Mouse (Mus musculus) heart, adult 11 months (tissue): ENCODE measurements around the gene Srrt.

Experiments
- DNase-seq: peaks from one replicate; pipeline ENCODE4 v3.0.0; 2022

Gene Srrt

DNA sequence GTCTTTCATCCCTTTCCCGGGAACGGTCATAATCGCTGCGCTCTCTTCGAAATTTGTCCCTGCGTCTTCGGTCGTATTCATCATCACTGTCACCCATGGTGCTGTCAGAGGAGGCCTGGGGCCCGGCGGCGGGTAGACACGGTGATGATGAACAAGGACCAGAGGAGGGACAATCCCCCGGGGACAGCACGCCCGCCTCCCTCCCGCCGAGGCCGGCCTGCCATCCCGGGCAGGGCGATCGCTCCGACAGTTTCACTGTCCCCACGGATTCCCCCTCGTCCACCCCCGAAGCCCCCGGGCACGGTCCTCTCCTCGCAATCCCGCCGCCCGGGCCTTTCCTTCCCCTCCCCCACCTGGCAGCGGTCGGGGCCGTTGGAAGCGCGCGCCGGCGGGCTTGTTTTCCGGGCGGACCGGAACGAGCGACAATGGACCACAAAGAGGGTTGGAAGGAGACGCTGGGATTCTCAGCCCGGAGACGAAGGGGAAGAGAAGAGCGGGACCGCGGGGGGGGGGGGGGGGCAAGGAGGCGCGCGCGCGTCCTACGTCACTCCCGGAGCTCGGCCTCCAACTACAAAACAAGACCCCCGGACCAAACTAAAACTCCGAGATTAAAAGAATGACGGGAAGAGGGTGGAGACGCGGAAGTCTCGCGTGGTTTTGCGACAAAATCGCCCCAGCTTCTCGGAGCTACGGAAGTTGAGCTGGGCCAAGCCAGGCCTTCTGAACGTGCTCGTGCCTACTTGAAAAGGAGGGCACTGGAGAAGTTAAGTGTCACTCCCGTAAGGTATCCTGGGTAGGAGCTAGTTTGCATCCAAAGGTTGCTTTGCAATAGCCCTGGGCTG lies at the start of gene Srrt:
Gene Srrt, minus strand, starts transcription at position 604 of the 842 bp plus-strand sequence.
- DNase-seq = peak; percentile 99

DNA sequence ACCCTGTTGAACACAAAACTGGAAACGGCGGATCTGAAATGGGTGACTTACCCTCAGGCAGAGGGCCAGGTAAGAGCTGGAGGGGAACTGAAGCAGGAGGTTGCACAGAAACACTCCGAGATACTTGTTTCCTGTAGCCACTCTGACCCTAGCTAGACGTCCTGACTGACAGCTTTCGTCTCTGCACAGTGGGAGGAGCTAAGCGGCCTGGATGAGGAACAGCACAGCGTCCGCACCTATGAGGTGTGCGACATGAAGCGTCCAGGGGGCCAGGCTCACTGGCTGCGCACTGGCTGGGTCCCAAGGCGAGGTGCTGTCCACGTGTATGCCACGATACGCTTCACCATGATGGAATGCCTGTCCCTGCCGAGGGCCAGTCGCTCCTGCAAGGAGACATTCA lies 46.6 kb upstream of the Srrt start:
- DNase-seq = peak; percentile 92

DNA sequence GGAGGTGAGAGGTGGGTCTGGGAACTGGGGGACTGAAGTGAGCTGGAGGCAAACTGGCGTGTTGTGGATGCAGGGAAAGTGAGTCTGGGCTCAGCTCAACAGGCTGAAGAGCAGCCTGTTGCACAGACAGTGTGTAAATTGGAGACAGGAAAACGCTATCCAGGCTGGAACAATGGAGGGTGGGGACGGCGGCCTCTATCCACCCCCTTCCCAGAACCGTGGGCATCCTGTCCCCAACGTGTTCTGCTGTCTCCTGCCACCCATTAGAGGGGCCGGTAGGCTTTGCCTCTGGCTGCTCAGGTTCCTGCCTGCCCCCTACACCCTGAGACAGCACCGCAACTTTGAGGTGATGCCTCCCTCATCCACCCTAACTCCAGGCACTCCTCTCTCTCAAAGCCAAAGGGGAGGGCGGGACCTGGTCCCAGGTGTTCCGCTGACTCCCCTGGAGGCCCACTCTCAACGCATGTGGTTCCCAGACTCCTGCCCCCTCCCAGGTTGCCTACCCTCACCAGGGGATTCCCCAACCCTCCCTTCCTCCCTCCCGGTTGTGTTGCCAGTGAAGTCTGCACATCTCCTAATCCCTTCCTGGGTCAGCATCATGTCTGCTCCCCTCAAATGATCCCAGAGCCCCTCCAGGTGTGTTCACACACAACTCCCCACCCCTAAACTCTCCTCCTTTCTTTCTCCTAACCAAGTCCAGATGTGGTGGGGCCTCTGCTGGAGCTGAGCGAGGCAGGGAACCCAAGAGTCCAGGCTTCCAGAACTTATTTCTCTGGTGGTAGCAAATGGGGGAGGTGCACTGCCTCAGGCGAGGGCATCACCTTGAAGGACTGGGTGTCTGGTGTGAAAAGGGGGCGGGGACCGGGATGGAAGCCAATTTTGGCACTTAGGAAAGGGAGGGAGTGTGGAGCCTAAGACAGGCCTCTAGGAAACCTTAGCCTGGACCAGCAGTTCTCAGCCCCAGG lies 44.8 kb upstream of the Srrt start:
- DNase-seq = peak; percentile 98

DNA sequence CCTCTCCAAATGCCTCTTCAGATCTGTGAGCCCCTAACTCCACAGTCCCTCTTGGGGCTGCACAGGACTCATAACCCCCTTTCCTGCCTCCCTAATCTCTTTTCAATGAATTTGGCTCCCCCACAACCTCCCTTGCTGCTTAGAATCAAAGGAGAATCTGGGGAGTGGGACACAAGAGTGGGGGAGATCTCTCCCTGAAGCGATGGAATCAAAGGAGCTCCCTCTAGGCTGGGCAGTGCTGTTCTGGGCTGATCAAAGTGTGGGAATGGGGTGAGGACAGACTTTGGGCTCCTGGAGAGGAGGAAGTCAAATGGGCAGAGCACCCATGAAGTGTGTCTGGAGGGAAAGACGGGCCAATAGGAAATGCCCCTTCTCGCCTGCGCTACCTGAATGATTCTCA lies 43.9 kb upstream of the Srrt start:
- peak; percentile 90 for DNase-seq

DNA sequence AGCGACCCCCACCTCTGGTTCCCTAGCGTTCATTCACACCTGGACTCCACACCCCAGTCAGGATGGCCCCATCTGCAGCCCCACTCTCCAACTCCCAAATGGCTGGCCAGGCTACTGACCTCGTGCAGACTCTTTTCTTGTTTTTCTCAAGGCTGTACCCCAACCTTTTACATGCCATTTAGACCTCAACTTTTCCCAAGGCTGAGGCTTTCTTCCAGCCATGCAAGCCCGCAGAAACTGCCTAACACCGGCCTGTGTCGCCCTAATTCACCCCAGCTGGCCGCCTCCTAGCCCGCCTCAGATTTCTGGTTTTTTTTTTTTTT lies 43.5 kb upstream of the Srrt start:
- no peak for DNase-seq

DNA sequence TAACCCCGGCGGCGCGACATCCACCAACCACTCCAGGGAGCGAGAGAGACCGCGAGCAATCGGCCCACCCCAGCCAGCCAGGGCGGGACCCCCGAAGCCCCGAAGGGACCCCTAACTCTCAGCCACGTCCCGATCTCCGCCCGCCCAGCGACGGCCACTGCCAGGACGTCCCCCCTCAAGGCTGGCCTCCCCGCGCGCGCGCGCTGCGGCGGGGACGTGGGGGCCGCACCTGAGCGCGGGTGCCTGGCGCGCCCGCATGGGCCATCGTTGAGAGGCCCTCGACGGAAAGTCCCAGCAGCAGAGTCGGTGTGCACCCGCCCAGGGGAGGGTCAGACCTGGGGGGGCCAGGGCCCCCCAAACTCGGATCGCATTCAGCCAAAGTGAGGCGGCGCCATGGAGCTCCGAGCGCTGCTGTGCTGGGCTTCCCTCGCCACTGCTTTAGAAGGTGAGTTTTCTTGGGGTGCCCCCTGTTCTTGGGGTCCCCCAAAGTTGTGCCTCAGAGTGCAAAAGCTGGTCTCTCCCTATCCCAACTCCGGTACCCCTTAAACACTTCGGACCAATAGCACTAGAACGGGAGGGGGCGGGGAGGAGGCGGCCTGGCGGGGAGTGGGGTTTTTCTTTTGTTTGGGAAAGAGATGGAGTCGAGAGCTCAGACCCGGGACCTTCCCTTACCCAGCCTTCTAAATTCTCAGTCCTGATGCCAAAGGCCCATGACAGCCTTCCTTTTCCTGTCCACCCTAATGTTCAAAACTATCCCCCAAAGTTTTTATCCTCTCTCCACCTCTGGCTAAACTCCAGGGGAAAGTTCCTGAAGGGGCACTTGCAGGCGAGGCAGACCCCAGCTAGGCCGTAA lies 43.0 kb upstream of the Srrt start:
- peak; percentile 92 for DNase-seq

DNA sequence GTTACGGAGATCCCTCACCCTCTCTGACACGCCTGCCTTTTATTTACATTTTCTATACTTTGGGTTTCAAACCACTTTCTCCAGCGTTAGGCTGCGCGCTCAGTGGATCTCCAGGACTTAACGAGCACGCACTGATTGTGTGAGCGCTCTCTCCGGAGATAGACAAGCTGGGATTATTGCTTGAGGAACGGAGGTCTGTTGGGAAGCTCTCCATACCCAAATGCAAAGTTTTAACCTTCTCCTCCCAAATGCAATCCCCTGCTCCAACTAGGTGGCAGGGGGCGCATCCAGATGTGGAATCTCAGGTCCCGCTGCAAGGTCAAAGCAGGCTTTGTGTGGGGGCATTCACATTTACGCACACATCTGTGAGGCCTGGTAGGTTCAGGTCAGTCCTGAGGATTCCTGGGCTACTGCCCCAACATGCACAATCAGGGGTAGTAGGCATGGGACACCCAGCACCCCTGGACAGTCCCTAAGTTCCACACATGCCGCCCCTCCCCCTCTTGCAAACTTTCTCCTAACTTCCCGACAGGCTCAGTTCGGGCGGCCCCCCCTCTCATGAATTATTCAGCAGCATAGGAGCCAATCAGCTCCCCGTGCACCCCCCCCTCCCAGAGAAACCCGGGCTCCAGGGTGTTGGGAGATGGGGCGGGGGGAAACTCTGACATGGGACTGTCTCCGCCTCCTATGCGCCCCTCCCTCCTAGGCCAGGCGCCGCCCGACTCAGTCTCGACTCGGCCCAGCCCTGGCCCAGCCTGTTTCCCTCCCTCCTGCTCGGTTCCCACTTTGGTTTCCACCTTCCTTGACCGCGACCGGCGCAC lies 42.1 kb upstream of the Srrt start, which contains the start of gene Ephb4:
Gene Ephb4, plus strand, starts transcription at position 726 of the 821 bp plus-strand sequence.
- peak; percentile 100 for DNase-seq

DNA sequence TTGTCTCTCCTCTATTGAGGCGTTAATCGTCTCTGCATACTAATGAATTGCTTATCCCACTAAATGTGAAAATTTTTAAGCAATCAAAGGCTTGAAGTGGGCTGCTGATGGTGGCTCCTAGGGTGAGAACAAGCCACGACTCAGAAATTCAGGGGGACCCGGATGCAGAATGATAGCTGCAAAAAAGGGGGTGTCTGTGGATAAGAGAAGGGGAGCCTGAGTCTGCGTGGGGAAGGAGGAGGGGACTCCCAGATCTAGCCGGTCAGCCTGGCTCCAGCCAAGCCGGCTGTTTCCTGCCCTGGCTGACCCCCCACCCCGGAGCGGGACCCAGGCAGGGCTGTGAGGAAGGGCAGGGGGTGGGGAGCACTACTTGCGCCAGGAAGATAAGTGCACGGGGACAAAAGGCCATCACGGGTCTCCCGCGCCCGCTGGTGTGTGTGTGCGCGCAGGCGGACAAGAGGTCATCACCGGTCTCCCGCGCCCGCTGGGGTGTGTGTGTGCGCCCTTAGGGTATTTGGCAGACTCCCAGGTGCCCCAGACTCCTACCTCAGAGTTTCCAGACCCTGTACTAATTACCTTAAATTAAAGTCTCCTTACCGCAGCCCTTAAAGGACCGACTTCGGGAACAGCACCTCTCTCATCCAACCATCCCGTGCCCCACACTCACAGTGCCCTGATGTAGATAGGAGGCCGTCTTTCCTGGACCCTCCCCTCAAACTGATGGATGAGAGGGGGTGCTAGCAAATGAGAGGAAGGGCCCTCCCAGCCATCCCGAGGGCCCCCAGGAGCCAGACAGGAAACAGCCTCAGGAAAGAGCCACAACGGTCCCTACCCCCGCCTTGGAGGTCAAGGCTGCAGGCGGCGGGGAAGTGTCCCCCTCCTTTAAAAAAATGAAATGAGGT lies 41.3 kb upstream of the Srrt start:
- peak; percentile 99 for DNase-seq

DNA sequence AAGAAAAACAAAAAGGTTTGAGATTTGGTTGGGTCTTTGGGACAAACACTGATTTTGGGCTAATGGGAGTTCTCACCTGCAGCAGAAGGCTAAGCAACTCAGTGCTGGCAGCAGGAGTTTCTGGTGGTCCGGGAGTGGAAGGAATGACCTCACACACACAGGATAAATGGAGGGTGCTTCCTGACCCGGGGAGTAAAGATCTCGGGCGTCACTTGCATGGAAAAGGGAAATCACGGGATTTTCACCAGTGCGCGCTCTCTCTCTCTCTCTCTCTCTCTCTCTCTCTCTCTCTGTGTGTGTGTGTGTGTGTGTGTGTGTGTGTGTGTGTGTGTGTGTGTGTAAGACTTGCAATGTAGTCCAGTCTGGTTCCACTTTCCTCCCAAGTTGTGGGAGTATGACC lies 40.4 kb upstream of the Srrt start:
- DNase-seq = peak; percentile 95

DNA sequence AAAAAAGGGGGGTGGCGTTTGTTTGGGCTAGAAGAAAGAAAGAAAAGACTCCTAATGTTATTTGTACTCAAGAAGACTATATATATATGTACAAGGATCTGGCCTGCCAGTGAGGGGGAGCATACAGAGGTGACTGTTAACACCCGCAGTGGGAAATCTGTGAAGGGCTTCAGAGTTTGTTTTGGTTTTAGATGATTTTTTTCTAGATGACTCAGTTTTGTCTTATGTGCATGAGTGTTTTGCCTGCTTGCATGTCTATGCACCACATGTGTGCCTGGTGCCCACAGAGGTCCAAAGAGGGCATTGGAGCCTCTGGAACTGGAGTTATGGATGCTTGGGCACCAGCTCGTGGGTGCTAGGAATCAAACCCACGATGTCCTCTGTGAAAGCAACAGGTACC lies 39.5 kb upstream of the Srrt start:
- peak; percentile 63 for DNase-seq

DNA sequence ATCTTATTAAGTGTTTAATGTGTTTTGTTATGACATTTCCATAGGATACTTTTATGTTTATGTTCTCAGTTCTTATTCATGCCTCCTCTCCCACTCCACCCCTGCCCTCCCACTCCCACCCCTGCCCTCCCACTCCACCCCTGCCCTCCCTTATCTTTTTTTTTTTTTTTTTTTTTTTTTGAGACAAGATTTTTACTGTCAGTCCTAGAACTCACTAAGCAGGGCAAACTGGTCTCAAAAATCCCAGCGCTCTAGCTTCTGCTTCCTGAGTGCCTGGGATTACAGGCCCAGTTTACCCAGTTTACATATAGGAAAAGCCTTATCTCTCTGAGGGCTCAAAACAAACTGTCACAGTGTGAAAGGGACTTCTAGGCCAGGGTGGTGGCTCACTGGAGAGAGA lies 38.9 kb upstream of the Srrt start:
- DNase-seq = no peak

DNA sequence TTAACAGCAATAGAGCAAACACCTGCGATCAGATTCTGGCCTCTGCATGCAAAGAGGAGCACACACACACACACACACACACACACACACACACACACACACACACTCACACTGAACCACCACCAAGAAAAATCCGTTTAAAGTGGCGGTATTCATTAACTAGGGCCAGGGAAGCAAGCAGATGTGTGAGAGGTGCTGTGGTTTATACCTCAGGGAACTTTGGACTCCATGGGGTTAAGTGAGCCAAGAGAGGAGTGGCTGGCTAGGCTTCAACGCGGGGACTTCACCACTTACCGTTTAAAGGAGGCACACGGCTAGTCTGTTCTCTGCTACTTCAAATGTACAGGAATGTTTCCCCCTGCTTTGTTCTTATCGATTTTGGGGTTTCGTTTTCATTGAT lies 38.3 kb upstream of the Srrt start:
- peak; percentile 93 for DNase-seq

DNA sequence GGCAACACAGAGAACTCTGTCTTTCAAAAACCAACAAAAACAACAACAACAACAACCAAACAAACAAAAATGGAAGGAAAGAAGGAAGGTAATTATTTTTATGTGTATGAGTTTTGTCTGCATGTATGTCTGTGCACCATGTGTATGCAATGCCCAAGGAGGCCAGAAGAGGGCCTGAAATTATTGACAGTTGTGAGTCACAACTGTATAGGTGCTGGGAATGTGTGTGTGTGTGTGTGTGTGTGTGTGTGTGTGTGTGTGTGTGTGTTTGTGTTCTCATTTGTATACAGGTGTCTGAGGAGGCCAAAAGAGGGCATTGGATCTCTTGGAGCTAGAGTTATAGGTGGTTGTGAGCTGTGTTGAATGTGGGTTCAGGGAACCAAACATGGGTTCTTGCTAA lies 36.4 kb upstream of the Srrt start:
- DNase-seq = peak; percentile 73

DNA sequence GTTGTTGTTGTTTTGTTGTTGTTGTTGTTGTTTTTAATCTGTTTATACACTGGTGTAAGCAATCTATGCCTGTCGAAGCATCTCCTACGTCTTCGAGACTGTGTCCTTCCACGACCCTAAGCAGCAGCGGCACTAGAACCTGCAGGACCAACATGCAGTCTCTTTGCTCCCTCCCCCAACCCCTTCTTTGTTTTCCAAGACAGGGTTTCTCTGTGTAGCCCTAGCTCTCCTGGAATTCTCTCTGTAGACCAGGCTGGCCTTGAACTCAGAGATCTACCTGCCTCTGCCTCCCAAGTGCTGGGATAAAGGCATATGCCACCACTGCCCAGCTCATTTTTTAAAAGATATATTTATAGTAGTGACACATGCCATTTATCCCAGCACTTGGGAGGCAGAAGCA lies 35.9 kb upstream of the Srrt start:
- peak; percentile 70 for DNase-seq

DNA sequence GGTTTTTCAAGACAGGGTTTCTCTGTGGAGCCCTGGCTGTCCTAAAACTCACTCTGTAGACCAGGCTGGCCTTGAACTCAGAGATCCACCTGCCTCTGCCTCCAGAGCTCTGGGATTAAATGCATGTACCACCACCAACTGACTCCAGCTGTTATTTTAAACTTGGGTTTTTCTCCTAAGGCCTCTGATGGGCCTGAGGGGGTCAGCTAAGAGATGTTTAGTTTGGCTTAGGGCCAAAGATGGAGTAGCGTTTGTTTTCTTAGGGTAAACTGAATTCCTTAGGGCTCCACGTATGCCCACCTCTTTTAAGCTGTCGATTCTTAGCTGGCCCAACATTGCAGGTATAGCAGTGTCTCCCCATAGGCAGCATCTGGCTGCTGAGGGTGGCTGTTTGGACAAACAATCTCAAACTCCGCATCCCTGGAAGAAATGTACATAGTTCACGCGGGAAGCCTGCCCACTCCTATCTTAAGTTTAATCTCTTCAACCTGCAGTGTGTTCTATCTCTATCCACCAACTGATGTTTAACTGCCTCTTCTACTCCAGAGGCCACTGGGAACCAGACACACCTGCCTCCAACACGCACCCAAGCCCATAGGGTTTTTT lies 35.0 kb upstream of the Srrt start:
- DNase-seq = peak; percentile 57

DNA sequence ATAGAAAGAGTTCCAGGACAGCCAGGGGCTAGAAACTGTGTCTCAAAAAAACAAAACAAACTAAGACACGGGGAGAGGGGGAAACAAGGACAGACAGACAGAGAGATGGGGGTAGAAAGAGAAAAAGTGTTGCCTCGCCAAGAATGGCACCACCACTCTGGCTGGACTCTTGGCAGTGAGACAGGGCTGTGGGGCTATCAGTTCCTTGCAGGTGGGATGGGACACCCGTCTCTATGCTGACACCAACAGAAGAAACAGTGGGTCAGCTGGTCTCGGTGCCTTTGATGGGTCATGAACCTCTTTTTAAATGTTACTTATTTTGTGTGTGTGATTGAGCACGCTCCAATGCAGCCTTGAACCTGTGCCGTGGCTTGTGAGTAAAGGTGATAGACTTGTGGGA lies 32.7 kb upstream of the Srrt start:
- peak; percentile 89 for DNase-seq

DNA sequence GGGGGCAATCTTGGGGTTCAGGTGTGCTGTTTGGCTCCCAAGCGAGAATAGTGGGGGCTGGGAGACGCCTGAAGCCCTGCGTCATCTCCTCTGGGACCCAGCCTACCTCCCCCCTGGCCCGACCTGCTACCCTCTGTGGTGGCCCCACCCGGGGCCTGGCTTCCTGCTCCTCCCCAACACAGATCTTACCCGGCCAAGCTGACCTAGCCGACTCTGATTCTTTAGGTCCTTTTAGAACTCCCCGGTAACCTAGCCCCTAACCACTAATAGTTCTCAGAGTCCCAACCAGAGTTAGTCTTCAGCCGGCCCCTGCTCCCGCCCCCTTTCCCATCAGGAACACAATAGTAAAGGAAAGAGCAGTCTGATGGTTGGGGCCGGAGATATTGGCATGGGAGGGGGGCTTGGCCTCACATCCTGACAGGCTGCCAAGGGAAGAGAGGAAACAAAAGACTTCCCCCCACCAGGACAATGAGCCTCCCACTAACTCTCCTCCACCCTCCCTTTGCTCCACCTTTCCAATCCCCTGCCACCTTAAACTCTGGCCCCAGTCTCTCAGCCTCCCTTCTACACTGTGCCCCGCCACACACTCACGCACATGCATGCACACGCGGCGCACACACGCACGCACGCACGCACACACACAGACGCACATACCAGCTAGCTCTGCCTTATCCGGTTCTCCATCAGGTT lies 32.0 kb upstream of the Srrt start:
- peak; percentile 99 for DNase-seq

DNA sequence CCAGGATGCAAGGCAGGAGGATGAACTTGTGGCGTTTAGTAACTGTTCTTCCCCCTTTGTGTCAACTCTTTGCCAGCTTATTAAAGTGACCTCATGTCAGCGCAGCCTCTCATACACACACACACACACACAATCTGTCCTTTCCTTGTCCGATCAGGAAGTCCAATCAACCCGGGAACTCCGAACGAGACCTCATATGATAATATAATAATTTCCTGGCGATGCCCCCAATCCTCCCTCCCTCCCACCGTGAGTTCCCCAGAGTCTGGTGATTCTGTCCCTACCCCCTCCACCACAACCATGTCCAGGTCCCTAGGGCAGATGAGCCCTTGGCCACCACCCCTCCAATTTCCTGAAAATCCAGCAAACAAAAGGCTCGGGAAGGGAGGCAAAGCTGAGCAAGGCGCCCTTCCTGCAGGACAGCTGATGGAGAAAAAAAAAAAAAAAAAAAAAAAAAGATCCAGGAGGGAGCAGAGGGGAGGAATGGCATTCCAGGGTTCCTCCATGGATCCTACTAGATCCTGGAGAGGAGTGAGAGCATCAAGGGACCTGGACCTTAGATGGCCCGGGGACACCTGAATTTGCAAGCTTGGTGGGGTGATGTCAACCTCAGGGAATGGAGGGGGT lies 31.3 kb upstream of the Srrt start:
- peak; percentile 99 for DNase-seq

DNA sequence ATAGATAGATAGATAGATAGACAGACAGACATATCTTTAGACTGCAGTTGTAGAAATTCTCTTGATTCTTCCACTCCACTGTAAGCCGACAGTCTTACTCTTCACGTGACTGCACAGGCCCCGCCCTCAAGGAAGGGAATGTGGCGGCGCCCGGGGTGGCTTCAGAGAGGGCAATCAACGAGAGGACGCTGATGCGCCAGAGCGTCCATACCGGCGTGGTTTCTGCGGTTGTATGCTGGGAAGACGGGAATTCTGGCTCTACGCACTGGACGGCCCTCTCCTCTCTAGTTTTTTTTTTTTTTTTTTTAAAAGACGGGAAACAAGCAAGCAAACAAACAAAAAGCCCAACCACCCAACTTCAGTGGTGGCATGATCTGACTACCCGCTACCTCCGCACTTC lies 30.8 kb upstream of the Srrt start:
- peak; percentile 99 for DNase-seq
